Mouse (Mus musculus) midbrain, embryonic 11.5 days (tissue): ENCODE measurements at regions not wholly inside any gene's neighbourhood (a gene's known extent, or its start where the extent isn't known, plus 50 kb on each side); places are given as distances from the start of the nearest gene placed in this dataset.
A peak's percentile ranks its signal among the peaks of the same experiment; 100 is the strongest.

Experiments used
- ATAC-seq: fragments of 200-750 bp; cut with Nextera tagmentation; 2 replicates; pipeline ENCODE4 v1.8.0; 2017; ENCODE audit warnings: moderate TSS enrichment, moderate library complexity; ENCODE audit not compliant: low FRiP score
- DNase-seq: peaks from one replicate; pipeline ENCODE4 v3.0.0; 2015; ENCODE audit warnings: low spot score; ENCODE audit errors: missing footprints
- H3K27ac ChIP-seq: fragments of 300-500 bp; sonication (generic); 2 replicates; pipeline ENCODE4 v1.5.1; 2014; ENCODE audit warnings: low read depth, low read length
- H3K27me3 ChIP-seq: fragments of 300-500 bp; sonication (generic); 2 replicates; pipeline ENCODE4 v1.6.1; 2014; ENCODE audit warnings: mild to moderate bottlenecking, low read length, moderate library complexity, mixed read lengths; ENCODE audit not compliant: control insufficient read depth, insufficient read depth
- H3K36me3 ChIP-seq: fragments of 300-500 bp; sonication (generic); 2 replicates; pipeline ENCODE4 v1.6.1; 2014; ENCODE audit warnings: mild to moderate bottlenecking, low read length, moderate library complexity, mixed read lengths; ENCODE audit not compliant: control insufficient read depth, insufficient read depth
- H3K4me1 ChIP-seq: fragments of 300-500 bp; sonication (generic); 2 replicates; pipeline ENCODE4 v1.6.1; 2014; ENCODE audit warnings: low read length; ENCODE audit not compliant: control insufficient read depth, insufficient read depth
- H3K4me2 ChIP-seq: fragments of 300-500 bp; sonication (generic); 2 replicates; pipeline ENCODE4 v1.6.1; 2014; ENCODE audit warnings: mild to moderate bottlenecking, moderate library complexity
- H3K4me3 ChIP-seq: fragments of 300-500 bp; sonication (generic); 2 replicates; pipeline ENCODE4 v1.5.1; 2014; ENCODE audit warnings: low read depth, low read length
- H3K9ac ChIP-seq: fragments of 300-500 bp; sonication (generic); 2 replicates; pipeline ENCODE4 v1.6.1; 2014; ENCODE audit warnings: low read length
- H3K9me3 ChIP-seq: fragments of 300-500 bp; sonication (generic); 2 replicates; pipeline ENCODE4 v1.6.1; 2016; ENCODE audit warnings: low read length; ENCODE audit not compliant: control insufficient read depth
- WGBS: fragments of 180-500 bp; shearing (Covaris S2); extraction: QIAGEN DNeasy Blood & Tissue Kit; methylation state at CpG from one replicate; pipeline ENCODE4 v1.1.7; 2014; 5-methylcytosine and 5-hydroxymethylcytosine counted together

- Histone ChIP-seq H3K36me3 (no peaks in the 10 kb centered on the region), H3K27me3 (no peaks in the 10 kb centered on the region), H3K4me1 (no peaks in the 10 kb centered on the region), H3K27ac (no peak overlapping the region), H3K9me3 (no peaks in the 10 kb centered on the region), H3K4me2 (no peak overlapping the region), H3K9ac (no peak overlapping the region), H3K4me3 (no peak overlapping the region)
- DNase-seq (no peak), ATAC-seq (no peak)
- WGBS: 91% methylated on average over 3 of the region's 3 CpGs
Measured at GRCm38 (mm10) chr15:56139451-56139850, 1338.0 kb downstream of the Slc22a22 start.

- ATAC-seq (no peak), DNase-seq (no peak)
- Histone ChIP-seq H3K36me3 (no peaks in the 10 kb centered on the region), H3K9ac (no peak overlapping the region), H3K4me3 (no peak overlapping the region), H3K27me3 (no peaks in the 10 kb centered on the region), H3K4me2 (no peak overlapping the region), H3K9me3 (no peaks in the 10 kb centered on the region), H3K27ac (no peak overlapping the region), H3K4me1 (no peaks in the 10 kb centered on the region)
- WGBS: 56% methylated on average over 7 of the region's 7 CpGs
Measured at GRCm38 (mm10) chr15:56136420-56136970, 1340.9 kb downstream of the Slc22a22 start.

GRCm38 (mm10) chr15:56128029-56128428 lies 1349.4 kb downstream of the Slc22a22 start:
- no peaks in the 10 kb centered on the region for H3K9me3 ChIP-seq
- H3K9ac ChIP-seq: no peak overlapping the region
- ATAC-seq (no peak), DNase-seq (no peak)
- no peak overlapping the region for H3K27ac ChIP-seq
- no peak overlapping the region for H3K4me3 ChIP-seq
- H3K4me1 ChIP-seq: no peaks in the 10 kb centered on the region
- no peak overlapping the region for H3K4me2 ChIP-seq
- no peaks in the 10 kb centered on the region for H3K36me3 ChIP-seq
- WGBS: 85% methylated on average over 1 of the region's 1 CpGs
- H3K27me3 ChIP-seq: no peaks in the 10 kb centered on the region

GRCm38 (mm10) chr15:56119287-56120065 lies 1357.9 kb downstream of the Slc22a22 start:
- no peaks in the 10 kb centered on the region for H3K27me3 ChIP-seq
- H3K4me3 ChIP-seq: no peak overlapping the region
- no peak for ATAC-seq
- H3K4me2 ChIP-seq: no peak overlapping the region
- H3K27ac ChIP-seq: no peak overlapping the region
- H3K36me3 ChIP-seq: no peaks in the 10 kb centered on the region
- H3K9me3 ChIP-seq: no peaks in the 10 kb centered on the region
- DNase-seq: no peak
- no peak overlapping the region for H3K9ac ChIP-seq
- no peaks in the 10 kb centered on the region for H3K4me1 ChIP-seq

- H3K4me2 ChIP-seq: no peak overlapping the region
- no peaks in the 10 kb centered on the region for H3K9me3 ChIP-seq
- H3K27me3 ChIP-seq: no peaks in the 10 kb centered on the region
- H3K4me1 ChIP-seq: no peaks in the 10 kb centered on the region
- H3K36me3 ChIP-seq: no peaks in the 10 kb centered on the region
- no peak overlapping the region for H3K4me3 ChIP-seq
- 69% methylated on average over 2 of the region's 2 CpGs for WGBS
- H3K9ac ChIP-seq: no peak overlapping the region
- H3K27ac ChIP-seq: no peak overlapping the region
- no peak for ATAC-seq
- DNase-seq: no peak
Measured at GRCm38 (mm10) chr15:56108313-56108712, 1369.1 kb downstream of the Slc22a22 start.

GRCm38 (mm10) chr15:56107719-56108118 lies 1369.7 kb downstream of the Slc22a22 start:
- DNase-seq (no peak), ATAC-seq (no peak)
- no peaks in the 10 kb centered on the region for H3K4me1 ChIP-seq
- no peaks in the 10 kb centered on the region for H3K36me3 ChIP-seq
- no peak overlapping the region for H3K4me2 ChIP-seq
- H3K4me3 ChIP-seq: no peak overlapping the region
- no peak overlapping the region for H3K9ac ChIP-seq
- H3K27ac ChIP-seq: no peak overlapping the region
- 80% methylated on average over 4 of the region's 4 CpGs for WGBS
- H3K9me3 ChIP-seq: no peaks in the 10 kb centered on the region
- H3K27me3 ChIP-seq: no peaks in the 10 kb centered on the region

GRCm38 (mm10) chr15:56100133-56100735 lies 1377.2 kb downstream of the Slc22a22 start:
- 85% methylated on average over 3 of the region's 3 CpGs for WGBS
- H3K27ac ChIP-seq: no peak overlapping the region
- no peak overlapping the region for H3K9ac ChIP-seq
- no peaks in the 10 kb centered on the region for H3K27me3 ChIP-seq
- H3K9me3 ChIP-seq: no peaks in the 10 kb centered on the region
- no peaks in the 10 kb centered on the region for H3K4me1 ChIP-seq
- no peak for DNase-seq
- H3K4me2 ChIP-seq: no peak overlapping the region
- no peak for ATAC-seq
- no peaks in the 10 kb centered on the region for H3K36me3 ChIP-seq
- H3K4me3 ChIP-seq: no peak overlapping the region

GRCm38 (mm10) chr15:56077838-56078567 lies 1399.4 kb downstream of the Slc22a22 start:
- Histone ChIP-seq H3K9me3 (no peaks in the 10 kb centered on the region), H3K4me3 (no peak overlapping the region), H3K4me2 (no peak overlapping the region), H3K27me3 (no peaks in the 10 kb centered on the region), H3K36me3 (no peaks in the 10 kb centered on the region), H3K4me1 (no peaks in the 10 kb centered on the region), H3K27ac (no peak overlapping the region), H3K9ac (no peak overlapping the region)
- WGBS: 49% methylated on average over 11 of the region's 11 CpGs
- DNase-seq (peak; percentile 88), ATAC-seq (peak; percentile 75)

GRCm38 (mm10) chr15:56077081-56077480 lies 1400.3 kb downstream of the Slc22a22 start:
- Histone ChIP-seq H3K4me3 (no peak overlapping the region), H3K36me3 (no peaks in the 10 kb centered on the region)

More at GRCm38 (mm10) chr15:56077081-56077480, 1400.3 kb downstream of the Slc22a22 start:
- H3K27me3 ChIP-seq: no peaks in the 10 kb centered on the region
- no peak for DNase-seq
- no peak overlapping the region for H3K27ac ChIP-seq
- no peaks in the 10 kb centered on the region for H3K4me1 ChIP-seq
- no peaks in the 10 kb centered on the region for H3K9me3 ChIP-seq
- no peak for ATAC-seq
- H3K9ac ChIP-seq: no peak overlapping the region
- H3K4me2 ChIP-seq: no peak overlapping the region
- WGBS: 55% methylated on average over 1 of the region's 1 CpGs
